Mouse (Mus musculus) liver, postnatal 0 days (tissue): ENCODE data around the gene Pde4d. TPM values are rescaled to one million over a fixed set of nuclear protein-coding genes. Genes with fewer than 3 reads are reported as not detected.
A peak's percentile ranks its signal among the peaks of the same experiment; 100 is the strongest.

ENCODE experiments used
- ATAC-seq: fragments of 200-750 bp; cut with Nextera tagmentation; 2 replicates; pipeline ENCODE4 v1.8.0; 2017; ENCODE audit warnings: mild to moderate bottlenecking, moderate library complexity
- DNase-seq: peaks from one replicate; pipeline ENCODE4 v3.0.0-alpha.2; 2016
- H3K27ac ChIP-seq: fragments of 300-500 bp; sonication (generic); 2 replicates; pipeline ENCODE4 v1.5.1; 2014; ENCODE audit warnings: antibody characterized with exemption, moderate library complexity, mild to moderate bottlenecking, low read depth
- H3K27me3 ChIP-seq: fragments of 300-500 bp; sonication (generic); 2 replicates; pipeline ENCODE4 v1.6.1; 2014; ENCODE audit warnings: low read length, control low read depth, mixed read lengths; ENCODE audit not compliant: insufficient read depth
- H3K36me3 ChIP-seq: fragments of 300-500 bp; sonication (generic); replicated peaks from 2 replicates; pipeline ENCODE4 v1.6.1; 2014; ENCODE audit warnings: mild to moderate bottlenecking, control low read depth, low read length, moderate library complexity, mixed read lengths; ENCODE audit not compliant: insufficient read depth
- H3K4me1 ChIP-seq: fragments of 300-500 bp; sonication (generic); 2 replicates; pipeline ENCODE4 v1.6.1; 2014; ENCODE audit warnings: antibody characterized with exemption, mild to moderate bottlenecking, control low read depth; ENCODE audit not compliant: insufficient read depth
- H3K4me2 ChIP-seq: fragments of 300-500 bp; sonication (generic); 2 replicates; pipeline ENCODE4 v1.6.1; 2014; ENCODE audit warnings: low read depth, mild to moderate bottlenecking, low read length, moderate library complexity, mixed read lengths
- H3K4me3 ChIP-seq: fragments of 300-500 bp; sonication (generic); 2 replicates; pipeline ENCODE4 v1.5.1; 2014; ENCODE audit warnings: low read depth, low read length
- H3K9ac ChIP-seq: fragments of 300-500 bp; sonication (generic); replicated peaks from 2 replicates; pipeline ENCODE4 v1.6.1; 2014; ENCODE audit warnings: mild to moderate bottlenecking, moderate library complexity
- H3K9me3 ChIP-seq: fragments of 300-500 bp; sonication (generic); 2 replicates; pipeline ENCODE4 v1.6.1; 2016; ENCODE audit warnings: mild to moderate bottlenecking, control low read depth, low read length, mixed read lengths
- CTCF ChIP-seq: sonication (generic); IDR thresholded peaks from 2 replicates; pipeline ENCODE4 v1.5.1; 2016; ENCODE audit warnings: antibody characterized with exemption, low read depth
- EP300 ChIP-seq: IDR thresholded peaks from 2 replicates; pipeline ENCODE4 v1.6.1; 2016; ENCODE audit warnings: antibody characterized with exemption, low read depth, mild to moderate bottlenecking
- WGBS: fragments of 180-500 bp; shearing (Covaris S2); extraction: QIAGEN DNeasy Blood & Tissue Kit; methylation state at CpG from one replicate; pipeline ENCODE4 v1.1.7; 2014; ENCODE audit not compliant: insufficient replicate concordance; 5-methylcytosine and 5-hydroxymethylcytosine counted together
- polyA plus RNA-seq: library from polyadenylated mRNA; unstranded; fragments of >200 nt; fragmentation: Nextera tagmentation; extraction: Ambion mirVana; gene quantifications from 2 replicates; pipeline ENCODE4 v1.2.1, GENCODE M21; 2015

Pde4d gene
- polyA plus RNA-seq, 1 experiment from 2014 or later, result 6.1 TPM

GRCm38 (mm10) chr13:109823307-109824031 lies 1373.7 kb downstream of the Pde4d start:
- Histone ChIP-seq H3K4me1 (peaks cover 29% of the 10 kb centered on the region), H3K9me3 (no peaks in the 10 kb centered on the region), H3K4me3 (no peak overlapping the region), H3K4me2 (peak overlapping the region; percentile 78), H3K27ac (no peak overlapping the region), H3K27me3 (no peaks in the 10 kb centered on the region), H3K9ac (no peak overlapping the region), H3K36me3 (no peaks in the 10 kb centered on the region)
- no peak for TF ChIP-seq EP300
- TF ChIP-seq CTCF, result no peak
- peak; percentile 19 for DNase-seq
- WGBS, result 48% methylated on average over 11 of the region's 11 CpGs
- no peak for ATAC-seq

GRCm38 (mm10) chr13:109825891-109826290 lies 1376.1 kb downstream of the Pde4d start:
- Histone ChIP-seq H3K27me3 (no peaks in the 10 kb centered on the region), H3K27ac (no peak overlapping the region), H3K4me2 (no peak overlapping the region), H3K4me3 (no peak overlapping the region), H3K36me3 (no peaks in the 10 kb centered on the region), H3K4me1 (peaks cover 27% of the 10 kb centered on the region), H3K9me3 (no peaks in the 10 kb centered on the region), H3K9ac (no peak overlapping the region)
- TF ChIP-seq CTCF, result no peak
- TF ChIP-seq EP300, result no peak
- 89% methylated on average over 6 of the region's 6 CpGs for WGBS
- DNase-seq, result no peak
- no peak for ATAC-seq

GRCm38 (mm10) chr13:109827341-109827740 lies 1377.6 kb downstream of the Pde4d start:
- no peak overlapping the region for H3K9ac ChIP-seq
- H3K36me3 ChIP-seq, result no peaks in the 10 kb centered on the region
- peaks cover 13% of the 10 kb centered on the region for H3K4me1 ChIP-seq
- no peak for TF ChIP-seq EP300
- no peak for TF ChIP-seq CTCF
- WGBS, result 83% methylated on average over 6 of the region's 6 CpGs
- DNase-seq (no peak), ATAC-seq (no peak)
- no peaks in the 10 kb centered on the region for H3K27me3 ChIP-seq
- H3K4me3 ChIP-seq, result no peak overlapping the region
- H3K4me2 ChIP-seq, result no peak overlapping the region
- no peak overlapping the region for H3K27ac ChIP-seq
- H3K9me3 ChIP-seq, result no peaks in the 10 kb centered on the region

GRCm38 (mm10) chr13:109827909-109828308 lies 1378.2 kb downstream of the Pde4d start:
- H3K4me3 ChIP-seq, result no peak overlapping the region
- no peak overlapping the region for H3K9ac ChIP-seq
- H3K4me2 ChIP-seq, result no peak overlapping the region
- 71% methylated on average over 3 of the region's 3 CpGs for WGBS
- H3K27ac ChIP-seq, result no peak overlapping the region
- peaks cover 11% of the 10 kb centered on the region for H3K4me1 ChIP-seq
- no peaks in the 10 kb centered on the region for H3K27me3 ChIP-seq
- DNase-seq (no peak), ATAC-seq (peak; percentile 38; the same call in 1 of the 2 replicates)
- no peaks in the 10 kb centered on the region for H3K36me3 ChIP-seq
- TF ChIP-seq EP300 (no peak), CTCF (no peak)
- no peaks in the 10 kb centered on the region for H3K9me3 ChIP-seq

GRCm38 (mm10) chr13:109829444-109829843 lies 1379.7 kb downstream of the Pde4d start:
- ATAC-seq, result no peak

GRCm38 (mm10) chr13:109834935-109835334 lies 1385.2 kb downstream of the Pde4d start:
- H3K27ac ChIP-seq, result no peak overlapping the region
- no peak overlapping the region for H3K9ac ChIP-seq
- no peak for TF ChIP-seq CTCF
- TF ChIP-seq EP300, result no peak
- H3K36me3 ChIP-seq, result no peaks in the 10 kb centered on the region
- DNase-seq (no peak), ATAC-seq (no peak)
- WGBS, result 79% methylated on average over 3 of the region's 3 CpGs
- no peaks in the 10 kb centered on the region for H3K27me3 ChIP-seq
- no peaks in the 10 kb centered on the region for H3K4me1 ChIP-seq
- no peak overlapping the region for H3K4me2 ChIP-seq
- H3K9me3 ChIP-seq, result no peaks in the 10 kb centered on the region
- no peak overlapping the region for H3K4me3 ChIP-seq

More at GRCm38 (mm10) chr13:109829444-109829843, 1379.7 kb downstream of the Pde4d start:
- WGBS, result 81% methylated on average over 3 of the region's 3 CpGs
- TF ChIP-seq CTCF (no peak), EP300 (no peak)
- no peak for DNase-seq
- 0 out of 2 replicates have a peak, but pooled peaks cover 4% of the 10 kb centered on the region for H3K4me1 ChIP-seq
- no peak overlapping the region for H3K9ac ChIP-seq
- no peaks in the 10 kb centered on the region for H3K36me3 ChIP-seq
- H3K4me2 ChIP-seq, result no peak overlapping the region
- no peaks in the 10 kb centered on the region for H3K9me3 ChIP-seq
- H3K27me3 ChIP-seq, result no peaks in the 10 kb centered on the region
- no peak overlapping the region for H3K4me3 ChIP-seq
- H3K27ac ChIP-seq, result no peak overlapping the region

GRCm38 (mm10) chr13:109837453-109837852 lies 1387.7 kb downstream of the Pde4d start:
- no peaks in the 10 kb centered on the region for H3K36me3 ChIP-seq
- H3K9me3 ChIP-seq, result no peaks in the 10 kb centered on the region
- H3K4me2 ChIP-seq, result no peak overlapping the region
- TF ChIP-seq CTCF, result no peak
- no peak for TF ChIP-seq EP300
- no peak overlapping the region for H3K27ac ChIP-seq
- WGBS, result 86% methylated on average over 11 of the region's 11 CpGs
- no peaks in the 10 kb centered on the region for H3K27me3 ChIP-seq
- H3K4me3 ChIP-seq, result no peak overlapping the region
- peak; percentile 55 for ATAC-seq
- no peak overlapping the region for H3K9ac ChIP-seq
- no peaks in the 10 kb centered on the region for H3K4me1 ChIP-seq
- DNase-seq, result no peak
